ENCODE assay signal across 34 mouse cellular contexts in the genomic region with DNA sequence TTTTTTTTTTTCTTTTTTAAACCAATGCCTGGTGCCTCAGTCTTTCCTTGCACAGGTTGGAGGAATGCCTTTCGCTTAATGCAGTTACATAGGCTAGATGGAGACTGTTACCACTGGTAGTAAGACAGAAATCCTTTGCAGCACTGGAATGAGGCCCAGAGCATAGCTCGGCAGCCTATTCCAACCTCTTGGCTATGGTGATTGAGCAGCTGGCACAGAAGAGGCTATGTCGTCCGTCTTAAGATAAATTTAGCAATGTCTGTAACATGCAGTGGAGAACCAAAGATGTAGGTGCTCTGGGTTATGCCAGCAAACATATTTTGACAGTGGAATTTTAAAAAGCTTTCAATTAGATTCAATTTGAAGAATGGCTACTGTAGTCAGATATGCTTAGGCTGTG.
DNase-seq lines count a peak whose midpoint lies in the region; ATAC-seq and TF ChIP-seq lines count a peak whose summit lies in the region.
"Had no signal": no experiment of that assay in that cellular context is flagged by ENCODE, and none has a peak within 500 bp of the region (broad histone marks: within the 10 kb centered on the region; RNA-seq: fewer than 3 reads in every experiment).

No protein-coding gene starts in this region.

- TF ChIP-seq POLR2A in brain, embryonic 14.5 days (IDR thresholded peaks at IDR 0.05; ENCODE audit: borderline replicate concordance, extremely low read depth, insufficient read depth, insufficient read length, poor library complexity, severe bottlenecking) = no peak

- no peak for ATAC-seq in forebrain, embryonic 14.5 days
- ATAC-seq in intestine, postnatal 0 days = no peak
- ATAC-seq: hindbrain, postnatal 0 days; intestine, embryonic 15.5 days; lung, postnatal 0 days; midbrain, embryonic 13.5 days had no signal

- no peaks in the 10 kb centered on the region for H3K36me3 ChIP-seq in forebrain, embryonic 14.5 days (ENCODE audit: control insufficient read depth, insufficient read depth, low read length)
- H3K36me3 ChIP-seq in forebrain, embryonic 10.5 days (replicated peaks) = no peaks in the 10 kb centered on the region
- H3K36me3 ChIP-seq in intestine, postnatal 0 days (ENCODE audit: control insufficient read depth, insufficient read depth) = no peaks in the 10 kb centered on the region
- H3K36me3 ChIP-seq: embryonic facial prominence, embryonic 13.5 days; heart, embryonic 13.5 days; hindbrain, embryonic 10.5 days; intestine, embryonic 15.5 days; limb, embryonic 10.5 days; limb, embryonic 15.5 days; liver, embryonic 13.5 days; midbrain, embryonic 13.5 days; neural tube, embryonic 13.5 days had no signal

- TF ChIP-seq CTCF in brain, embryonic 14.5 days (IDR thresholded peaks at IDR 0.05; ENCODE audit: borderline replicate concordance, extremely low read depth, insufficient read depth, insufficient read length) = no peak
- no peak for TF ChIP-seq CTCF in intestine, postnatal 0 days (IDR thresholded peaks at IDR 0.05; ENCODE audit: low read depth)

- no peak overlapping the region for H3K4me3 ChIP-seq in forebrain, embryonic 14.5 days (ENCODE audit: low read depth, low read length)
- H3K4me3 ChIP-seq in forebrain, embryonic 10.5 days = no peak overlapping the region
- no peak overlapping the region for H3K4me3 ChIP-seq in intestine, postnatal 0 days (ENCODE audit: low read depth, low read length)
- H3K4me3 ChIP-seq: embryonic facial prominence, embryonic 13.5 days; heart, embryonic 13.5 days; hindbrain, embryonic 10.5 days; intestine, embryonic 15.5 days; limb, embryonic 10.5 days; limb, embryonic 15.5 days; liver, embryonic 13.5 days; midbrain, embryonic 13.5 days; neural tube, embryonic 13.5 days had no signal

- H3K4me2 ChIP-seq in forebrain, embryonic 14.5 days (ENCODE audit: low read length) = no peak overlapping the region
- H3K4me2 ChIP-seq in intestine, postnatal 0 days (replicated peaks; ENCODE audit: low read depth) = no peak overlapping the region
- H3K4me2 ChIP-seq: embryonic facial prominence, embryonic 13.5 days; heart, embryonic 13.5 days; intestine, embryonic 15.5 days; limb, embryonic 15.5 days; liver, embryonic 13.5 days; midbrain, embryonic 13.5 days; neural tube, embryonic 13.5 days had no signal

- WGBS in forebrain, embryonic 14.5 days = 78% methylated on average over 4 of the region's 4 CpGs
- WGBS in forebrain, embryonic 10.5 days = 93% methylated on average over 4 of the region's 4 CpGs
- 78% methylated on average over 4 of the region's 4 CpGs for WGBS in intestine, postnatal 0 days

- no peaks in the 10 kb centered on the region for H3K27me3 ChIP-seq in forebrain, embryonic 14.5 days (replicated peaks; ENCODE audit: control insufficient read depth, insufficient read depth, low read length)
- no peaks in the 10 kb centered on the region for H3K27me3 ChIP-seq in forebrain, embryonic 10.5 days (ENCODE audit: poor library complexity, severe bottlenecking)
- H3K27me3 ChIP-seq in intestine, postnatal 0 days (replicated peaks; ENCODE audit: control insufficient read depth, insufficient read depth, low read length) = no peaks in the 10 kb centered on the region
- H3K27me3 ChIP-seq: CH12.LX; embryonic facial prominence, embryonic 13.5 days; heart, embryonic 13.5 days; intestine, embryonic 15.5 days; limb, embryonic 15.5 days; liver, embryonic 13.5 days; midbrain, embryonic 13.5 days; neural tube, embryonic 13.5 days had no signal

- no peaks in the 10 kb centered on the region for H3K4me1 ChIP-seq in forebrain, embryonic 14.5 days (ENCODE audit: control insufficient read depth, insufficient read depth, low read length)
- no peaks in the 10 kb centered on the region for H3K4me1 ChIP-seq in forebrain, embryonic 10.5 days
- no peaks in the 10 kb centered on the region for H3K4me1 ChIP-seq in intestine, postnatal 0 days (replicated peaks; ENCODE audit: control insufficient read depth, insufficient read depth, low read length)
- H3K4me1 ChIP-seq: embryonic facial prominence, embryonic 13.5 days; heart, embryonic 13.5 days; hindbrain, embryonic 10.5 days; intestine, embryonic 15.5 days; limb, embryonic 15.5 days; liver, embryonic 13.5 days; midbrain, embryonic 13.5 days; neural tube, embryonic 13.5 days had no signal

- no peak overlapping the region for H3K27ac ChIP-seq in forebrain, embryonic 14.5 days (ENCODE audit: low read depth, low read length)
- H3K27ac ChIP-seq in forebrain, embryonic 10.5 days = no peak overlapping the region
- H3K27ac ChIP-seq in intestine, postnatal 0 days (ENCODE audit: low read depth, low read length) = no peak overlapping the region
- H3K27ac ChIP-seq: embryonic facial prominence, embryonic 13.5 days; heart, embryonic 13.5 days; hindbrain, embryonic 10.5 days; hindbrain, postnatal 0 days; intestine, embryonic 15.5 days; kidney, postnatal 0 days; limb, embryonic 10.5 days; limb, embryonic 15.5 days; liver, embryonic 13.5 days; macrophage; midbrain, embryonic 13.5 days; neural tube, embryonic 13.5 days; stomach, postnatal 0 days had no signal

- no peaks in the 10 kb centered on the region for H3K9me3 ChIP-seq in forebrain, embryonic 14.5 days (replicated peaks; ENCODE audit: control insufficient read depth, low read length)
- no peaks in the 10 kb centered on the region for H3K9me3 ChIP-seq in forebrain, embryonic 10.5 days
- H3K9me3 ChIP-seq in intestine, postnatal 0 days (ENCODE audit: control insufficient read depth) = no peaks in the 10 kb centered on the region
- H3K9me3 ChIP-seq: embryonic facial prominence, embryonic 13.5 days; heart, embryonic 13.5 days; hindbrain, embryonic 10.5 days; intestine, embryonic 15.5 days; limb, embryonic 10.5 days; limb, embryonic 15.5 days; liver, embryonic 13.5 days; midbrain, embryonic 13.5 days; neural tube, embryonic 13.5 days had no signal

- peak; percentile 4 for DNase-seq in forebrain, embryonic 14.5 days (ENCODE audit: low spot score)
- DNase-seq in forebrain, embryonic 10.5 days (ENCODE audit: extremely low spot score, low spot score) = no peak
- DNase-seq in right cerebral cortex, adult 18-20 months = peak; percentile 3
- DNase-seq in right cerebral cortex, adult 2 months (ENCODE audit: low spot score in 2 of 2) = no peak
- peak; percentile 31 for DNase-seq in brain, embryonic 14.5 days (ENCODE audit: low read depth)
- no peak for DNase-seq in layer of hippocampus, postnatal 14 days (ENCODE audit: low spot score in 2 of 2)
- DNase-seq: adrenal gland, postnatal 25 days; B cell, adult 2 months; cerebellum, adult 9-10 months; heart, postnatal 10 days; kidney, adult 8-10 months; kidney, postnatal 4 days; layer of hippocampus, postnatal 36 days; liver, embryonic 13.5 days; lung, adult 18-20 months; right cerebral cortex, postnatal 25 days; spleen, adult 18-20 months; thymus, adult 2 months; thymus, postnatal 36 days had no signal

- H3K9ac ChIP-seq in forebrain, embryonic 14.5 days (ENCODE audit: low read length) = no peak overlapping the region
- H3K9ac ChIP-seq in intestine, postnatal 0 days (ENCODE audit: low read depth, low read length) = no peak overlapping the region
- H3K9ac ChIP-seq: embryonic facial prominence, embryonic 13.5 days; heart, embryonic 13.5 days; intestine, embryonic 15.5 days; limb, embryonic 15.5 days; liver, embryonic 13.5 days; midbrain, embryonic 13.5 days; neural tube, embryonic 13.5 days had no signal

Comparison
In these comparisons a context has a peak if more than half of its experiments do, and no peak if none do; other contexts are left out.
1. DNase-seq: peak in forebrain, embryonic 14.5 days (single experiment), right cerebral cortex, adult 18-20 months (single experiment) and brain, embryonic 14.5 days (single experiment); none in forebrain, embryonic 10.5 days (single experiment), right cerebral cortex, adult 2 months (0 of 2) and layer of hippocampus, postnatal 14 days (0 of 2).